Mouse (Mus musculus) left cerebral cortex, adult 8-10 months (tissue): Measurements from ENCODE around the gene Nat9. TPM values are rescaled to one million over a fixed set of nuclear protein-coding genes. Genes with fewer than 3 reads are reported as not detected.

ENCODE experiments used
- DNase-seq, 2 experiments: peaks; one replicate each; pipeline ENCODE4 v3.0.0; 2022; ENCODE audit warnings: low spot score in 2 of 2
- total RNA-seq, 4 experiments: library from RNA; stranded (reverse); gene quantifications; 2 replicates each; pipeline ENCODE4 v1.2.4; 2022

Nat9 gene
- total RNA-seq, 4 experiments from 2014 or later: 27.0 to 33.4 (median 29.6) TPM

DNA sequence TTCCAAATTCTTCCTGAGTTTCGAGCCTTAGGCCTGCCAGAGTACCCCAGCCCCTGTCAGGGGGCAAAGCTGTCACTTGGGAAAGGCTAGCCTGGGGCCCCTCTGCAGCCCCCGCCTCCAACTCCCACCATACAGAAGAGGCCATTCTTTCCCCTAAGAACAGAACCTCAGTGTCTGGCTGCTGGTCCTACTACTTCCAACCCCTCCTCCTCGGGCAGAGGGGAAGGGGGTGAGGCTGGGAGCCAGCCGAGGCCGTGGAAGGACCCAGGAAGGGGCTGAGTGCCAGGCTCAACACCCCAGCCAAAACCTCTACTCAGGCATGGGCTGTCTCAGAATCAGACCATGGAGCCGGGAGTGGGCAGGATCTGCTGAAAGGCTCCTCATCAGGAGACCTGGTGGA lies 8.5 kb downstream of the Nat9 start:
- DNase-seq: peak in 1 of 2 experiments; percentile 46

DNA sequence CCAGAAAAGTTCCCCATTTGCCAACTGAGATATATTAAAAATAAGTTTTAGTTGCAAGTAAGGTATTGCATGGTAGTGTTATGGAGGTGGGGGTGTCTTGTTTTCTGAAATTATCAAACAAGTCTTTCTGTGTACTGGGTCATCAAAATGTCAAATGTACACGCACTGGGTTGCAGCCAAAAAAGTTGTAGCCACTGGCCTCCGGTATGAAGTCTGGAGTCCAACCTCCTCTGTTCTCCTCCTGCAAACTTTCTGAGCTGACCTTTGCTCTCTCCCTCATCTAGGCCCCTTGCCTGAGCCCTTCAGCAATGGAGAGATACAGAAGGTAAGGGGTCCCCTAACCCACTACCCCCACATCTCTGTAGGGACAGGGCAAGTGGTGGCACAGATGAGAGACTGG lies 8.9 kb downstream of the Nat9 start:
- no peak for DNase-seq

DNA sequence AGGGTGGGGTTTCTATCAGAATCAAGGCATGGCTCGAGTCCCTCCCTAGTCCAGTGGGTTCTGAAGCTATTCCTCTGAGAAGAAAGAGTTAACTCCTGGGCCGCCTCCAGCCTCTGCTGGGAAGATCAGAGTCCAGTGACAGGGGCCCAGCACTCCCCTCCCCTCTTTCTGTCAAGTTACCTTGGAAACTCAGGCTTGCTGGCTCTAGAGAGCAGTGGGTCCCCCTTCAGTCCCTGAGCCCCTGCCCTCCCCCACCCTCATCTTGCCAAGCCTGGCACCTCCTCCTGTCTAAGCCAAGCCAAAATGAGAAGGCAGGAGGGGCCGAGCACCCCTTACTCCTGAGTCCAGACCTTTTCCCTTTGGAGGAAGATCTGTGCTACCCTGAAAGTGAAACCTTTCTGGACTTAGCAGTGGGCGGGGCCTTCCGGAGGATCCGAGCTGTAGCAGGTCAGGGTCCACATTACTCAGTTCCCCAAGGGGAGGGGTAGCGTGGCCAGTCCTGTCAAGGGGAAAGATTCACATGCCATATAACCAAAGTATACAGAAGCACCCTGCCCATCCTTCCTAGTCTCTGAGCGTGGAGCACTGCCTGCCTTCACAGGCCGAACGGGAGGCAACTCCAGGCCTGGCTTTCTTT lies 10.0 kb downstream of the Nat9 start:
- DNase-seq: no peak

DNA sequence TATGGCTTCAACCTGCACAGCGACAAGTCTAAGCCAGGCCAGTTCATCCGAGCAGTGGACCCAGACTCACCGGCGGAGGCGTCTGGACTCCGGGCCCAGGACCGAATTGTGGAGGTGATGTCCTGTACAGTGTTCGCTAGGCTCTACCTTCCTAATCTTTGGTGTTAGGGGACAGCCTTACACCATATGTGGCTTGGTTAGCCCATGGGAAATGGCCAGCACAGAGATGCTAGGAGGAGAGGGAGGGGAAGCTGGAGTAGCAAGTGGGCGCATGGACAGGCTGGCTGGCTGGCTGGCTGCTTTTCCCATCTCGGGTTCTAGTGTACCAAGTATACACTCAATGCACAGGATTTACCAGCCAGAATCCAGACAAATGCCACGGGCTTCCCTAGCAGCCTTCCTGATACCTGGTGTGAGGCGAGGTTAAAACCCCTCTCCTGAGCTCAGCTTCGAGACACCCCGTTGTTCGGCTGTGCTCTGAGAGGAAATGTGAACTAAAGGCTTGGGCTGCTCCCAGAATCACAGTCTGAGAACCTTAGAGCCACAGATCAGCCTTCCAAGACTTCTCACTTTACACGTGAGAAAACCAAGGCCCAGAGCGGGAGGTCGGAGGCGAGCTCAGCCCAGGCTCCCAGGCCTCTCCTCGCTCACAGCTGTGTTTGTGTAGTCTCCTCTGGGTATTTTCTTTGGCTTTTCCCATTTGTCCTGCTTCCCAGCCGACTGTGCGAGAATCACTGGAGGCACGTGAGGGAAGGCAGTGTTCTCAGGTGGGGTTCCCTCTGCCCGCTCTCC lies 11.1 kb downstream of the Nat9 start:
- no peak for DNase-seq

DNA sequence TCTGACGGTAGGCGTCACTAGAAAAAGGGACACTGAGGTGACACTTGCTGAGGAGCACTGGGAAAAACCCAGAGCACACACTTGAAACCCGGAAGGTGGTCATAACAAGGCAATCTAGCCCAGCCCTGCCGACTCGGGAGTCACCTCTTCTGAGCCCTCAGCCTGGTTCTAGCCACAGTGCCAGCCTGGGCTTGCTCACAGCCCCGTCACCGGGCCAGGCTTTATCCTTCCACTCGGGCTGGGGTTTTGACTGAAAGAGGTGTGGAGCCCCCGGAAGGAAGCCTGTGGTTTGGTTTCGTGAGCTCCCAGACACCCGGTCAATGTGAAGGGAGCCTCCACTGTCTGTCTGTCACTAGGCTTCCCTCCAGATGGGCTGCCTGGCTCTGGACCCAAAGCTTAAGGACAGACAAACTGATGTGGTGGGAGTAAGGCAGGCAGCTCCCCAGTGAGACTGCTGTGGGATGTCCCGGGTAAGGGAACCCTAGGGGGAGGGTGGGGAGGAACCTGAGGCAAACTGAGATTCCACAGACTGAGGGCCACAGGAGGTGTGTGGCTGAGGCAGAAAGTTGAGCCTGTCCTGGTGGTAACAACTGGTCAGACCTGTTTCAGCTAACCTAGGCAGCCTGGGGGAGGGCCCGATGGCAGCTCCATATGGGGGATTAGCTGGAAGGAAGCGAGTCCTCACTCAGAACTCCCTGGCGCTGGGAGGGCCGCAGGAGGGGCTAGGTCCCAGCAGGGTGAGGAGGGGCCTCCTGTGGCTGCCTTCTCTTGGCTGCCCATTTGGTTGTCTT lies 13.9 kb downstream of the Nat9 start:
- no peak for DNase-seq

DNA sequence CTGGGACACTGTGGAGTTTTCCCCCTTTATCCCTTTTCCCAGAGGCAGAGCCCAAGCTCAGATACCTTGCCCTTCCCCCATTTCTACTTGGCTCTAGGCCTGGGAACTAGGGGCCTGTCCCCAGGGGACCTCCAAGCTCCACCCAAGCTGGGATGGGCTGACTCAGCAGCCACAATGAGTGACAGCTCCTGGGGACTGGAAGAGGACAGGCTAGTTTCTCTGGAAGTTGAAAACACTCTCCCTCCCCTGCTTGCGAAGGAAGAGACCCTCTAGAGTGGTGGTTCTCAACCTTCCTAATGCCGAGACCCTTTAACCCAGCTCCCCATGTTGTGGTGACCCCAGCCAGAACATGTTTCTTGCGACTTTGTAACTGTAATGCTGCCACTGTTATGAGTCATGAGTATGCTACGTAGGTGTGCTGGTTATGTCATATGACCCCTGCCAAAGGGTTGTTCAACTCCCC lies 14.8 kb downstream of the Nat9 start:
- DNase-seq: no peak

DNA sequence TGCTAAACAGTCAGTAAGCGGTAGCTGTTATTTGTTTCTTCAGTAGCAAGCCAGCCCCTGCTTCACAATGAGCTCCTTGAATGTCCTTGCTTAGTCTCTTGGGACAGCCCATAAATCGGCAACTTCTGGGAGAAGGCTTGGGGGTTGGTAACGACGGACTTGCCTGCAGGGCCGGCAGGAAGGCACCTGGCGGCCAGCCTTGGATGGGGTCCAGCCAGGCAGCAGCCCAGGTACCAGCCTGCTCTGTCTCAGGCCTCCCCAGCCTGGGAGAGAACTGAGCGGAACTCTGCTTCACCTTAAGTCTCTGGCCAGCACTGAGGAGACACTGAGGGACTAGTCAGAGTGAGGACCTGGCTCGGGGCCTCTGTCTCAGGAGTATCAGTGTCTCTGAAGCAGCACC lies 16.5 kb downstream of the Nat9 start:
- no peak for DNase-seq

DNA sequence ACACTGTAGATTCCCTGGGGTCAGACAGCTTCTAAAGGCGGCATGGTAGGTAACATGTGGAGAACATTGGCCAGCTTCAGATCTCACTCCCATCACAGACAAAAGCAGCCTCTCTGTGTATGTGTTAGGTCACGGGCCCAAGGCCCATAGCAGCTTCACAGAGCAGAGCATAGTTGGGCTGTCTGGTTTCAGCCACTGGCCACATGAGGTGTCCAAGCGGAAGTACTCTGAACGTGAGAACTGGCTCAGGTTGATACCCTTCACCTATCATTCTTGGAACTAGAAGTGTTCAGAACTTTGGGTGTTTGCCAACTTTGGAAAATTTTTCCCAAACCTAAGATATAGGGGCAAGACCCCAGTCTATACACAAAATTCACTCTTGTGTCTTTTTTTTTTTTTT lies 18.2 kb downstream of the Nat9 start:
- no peak for DNase-seq

DNA sequence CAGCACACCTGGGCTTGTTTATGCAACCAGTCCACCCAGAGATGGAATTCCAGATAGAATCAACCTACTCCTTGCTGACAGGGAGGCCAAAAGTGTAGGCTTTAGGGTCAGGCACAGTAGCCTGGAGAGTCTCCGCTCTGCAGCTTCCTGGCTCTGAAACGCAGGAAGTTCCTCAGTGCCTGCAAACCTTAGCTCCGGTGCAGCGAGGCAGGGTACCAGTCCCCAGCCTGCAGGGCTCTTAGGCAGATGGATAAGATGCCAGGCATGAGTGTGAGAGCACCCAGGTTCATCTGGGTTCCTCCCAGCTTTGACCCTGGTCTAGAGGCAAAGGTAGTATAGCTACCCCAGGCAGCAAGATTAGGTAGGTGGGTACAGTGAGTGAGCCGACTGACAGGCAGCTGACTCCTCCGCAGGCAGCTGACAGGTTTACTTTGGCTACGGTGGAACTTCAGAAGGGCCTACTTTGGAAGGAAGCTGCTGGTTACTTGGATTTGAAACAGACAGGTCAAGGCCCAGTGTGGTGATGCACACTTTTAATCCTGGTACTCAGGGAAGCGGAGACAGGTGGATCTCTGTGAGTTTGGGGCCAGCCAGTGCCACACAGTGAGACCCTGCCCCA lies 19.9 kb downstream of the Nat9 start:
- no peak for DNase-seq

DNA sequence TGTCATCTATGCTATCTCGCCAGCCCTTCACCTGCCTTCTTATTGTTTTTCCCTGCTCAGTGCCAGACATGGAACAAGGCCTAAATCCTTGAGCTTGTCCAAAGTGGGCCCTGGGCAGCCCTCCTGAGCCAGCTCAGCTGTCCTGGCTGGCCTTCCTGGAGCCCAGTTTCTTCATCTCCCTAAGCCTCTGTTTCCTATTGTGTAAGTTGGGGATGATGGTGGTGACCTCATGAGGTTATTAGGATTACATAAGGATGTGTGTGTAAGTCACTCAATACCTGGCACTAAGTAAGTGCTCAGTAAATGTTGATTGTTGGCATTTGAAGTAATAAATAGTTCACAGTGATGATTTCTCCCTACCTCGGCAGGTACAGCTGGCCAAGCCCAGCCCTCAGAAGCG lies 20.9 kb downstream of the Nat9 start:
- no peak for DNase-seq

DNA sequence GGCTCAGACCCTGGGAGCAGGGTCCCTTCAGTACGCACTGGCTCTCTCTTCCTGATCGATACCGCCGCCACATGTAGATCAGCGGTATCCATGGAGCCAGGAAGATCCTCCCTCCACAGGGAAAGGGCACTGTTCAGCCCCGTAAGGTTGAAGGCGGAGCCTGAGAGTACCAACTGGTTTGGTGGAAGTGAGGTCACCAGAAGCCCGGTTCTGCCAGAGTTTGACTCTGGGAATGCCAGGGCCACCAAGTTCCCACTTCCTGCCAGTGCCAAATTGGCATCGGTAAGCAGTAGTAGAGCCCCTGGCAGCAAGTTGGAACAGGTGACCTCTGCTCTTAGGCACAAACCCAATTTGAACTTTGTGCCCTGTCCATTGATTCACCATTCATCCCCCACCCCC lies 22.7 kb downstream of the Nat9 start:
- no peak for DNase-seq

DNA sequence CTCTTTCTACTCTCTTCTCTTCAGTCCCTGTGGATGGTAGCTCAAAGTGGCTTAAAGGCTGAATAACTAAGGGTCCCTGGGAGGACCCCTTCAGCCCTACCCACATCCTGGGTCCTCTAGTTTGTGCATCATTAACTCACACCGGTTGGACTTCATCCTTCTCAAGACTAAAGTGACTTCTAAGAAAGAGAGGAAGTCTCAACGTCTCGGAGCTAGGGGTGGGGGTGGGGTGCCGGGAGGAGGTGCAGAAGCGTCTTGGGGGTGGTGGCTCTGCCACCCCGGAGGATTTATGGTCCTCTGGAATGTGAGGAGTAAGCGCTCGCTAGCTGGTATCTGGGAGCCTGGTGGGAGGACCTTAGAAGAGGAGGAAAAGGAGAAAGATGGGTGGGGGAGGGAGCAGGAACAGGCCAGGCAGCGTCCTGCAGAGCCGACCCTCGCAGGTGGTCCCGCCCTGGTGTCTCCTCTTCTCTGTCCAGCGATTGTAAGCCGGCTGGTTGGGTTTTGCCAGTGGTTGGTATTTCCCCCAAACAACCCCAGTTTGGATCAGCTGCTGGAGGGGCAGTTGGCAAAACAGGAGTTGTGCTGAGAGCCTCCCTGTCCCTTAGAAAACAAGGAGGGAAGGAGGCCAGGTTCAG lies 23.2 kb downstream of the Nat9 start:
- DNase-seq: no peak

DNA sequence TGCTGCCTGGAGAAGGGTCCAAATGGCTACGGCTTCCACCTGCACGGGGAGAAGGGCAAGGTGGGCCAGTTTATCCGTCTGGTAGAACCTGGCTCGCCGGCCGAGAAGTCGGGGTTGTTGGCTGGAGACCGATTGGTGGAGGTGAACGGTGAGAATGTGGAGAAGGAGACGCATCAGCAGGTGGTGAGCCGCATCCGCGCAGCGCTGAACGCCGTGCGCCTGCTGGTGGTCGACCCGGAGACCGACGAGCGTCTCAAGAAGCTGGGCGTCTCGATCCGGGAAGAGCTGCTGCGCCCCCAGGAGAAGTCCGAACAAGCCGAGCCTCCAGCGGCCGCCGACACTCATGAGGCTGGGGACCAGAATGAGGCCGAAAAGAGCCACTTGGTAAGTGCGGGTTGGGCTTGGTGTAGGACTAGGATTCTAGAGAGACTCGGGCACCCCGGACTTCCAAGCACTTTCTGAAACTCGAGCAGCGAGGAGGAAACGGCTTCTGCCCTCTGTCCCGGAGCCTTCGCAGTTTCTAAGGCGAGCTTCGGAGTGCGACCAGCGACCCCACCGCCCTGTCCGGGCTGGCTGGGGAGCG lies 24.0 kb downstream of the Nat9 start:
- no peak for DNase-seq

DNA sequence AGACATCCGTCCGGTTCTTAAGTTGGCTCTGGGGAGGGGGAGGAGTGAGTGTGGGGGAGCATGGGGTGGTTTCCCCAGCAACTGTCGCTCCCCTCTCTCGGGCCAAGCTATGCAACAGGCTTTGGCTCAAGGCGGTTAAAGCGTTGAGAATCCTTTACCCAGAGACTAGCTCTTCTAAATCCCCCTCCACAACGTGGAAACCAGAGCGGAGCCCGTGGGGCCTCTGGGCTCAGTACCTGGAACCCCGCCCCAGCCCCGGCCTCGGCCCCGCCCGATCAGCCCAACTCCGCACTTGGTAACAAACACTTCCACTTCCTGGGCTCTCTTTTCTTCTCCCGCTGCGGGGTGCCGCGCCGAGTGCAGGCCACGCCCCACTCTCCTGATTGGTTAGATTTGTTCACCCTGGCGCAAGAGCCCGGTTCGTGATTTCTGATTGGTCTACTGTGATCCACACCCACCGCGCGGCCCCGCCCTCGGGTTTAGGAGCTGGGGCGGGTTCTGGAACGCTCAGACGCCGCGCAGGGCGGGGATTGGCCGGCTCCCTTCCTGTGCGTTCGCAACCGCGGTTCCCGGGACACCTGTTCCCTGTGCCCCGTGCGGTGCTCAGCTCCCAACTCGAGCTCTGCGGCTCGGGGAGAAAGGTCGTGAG lies 24.7 kb downstream of the Nat9 start, which contains the start of gene Slc9a3r1:
Gene Slc9a3r1, plus strand, starts transcription at position 510 of the 649 bp plus-strand sequence.
- DNase-seq: peak; percentile 84 to 88

DNA sequence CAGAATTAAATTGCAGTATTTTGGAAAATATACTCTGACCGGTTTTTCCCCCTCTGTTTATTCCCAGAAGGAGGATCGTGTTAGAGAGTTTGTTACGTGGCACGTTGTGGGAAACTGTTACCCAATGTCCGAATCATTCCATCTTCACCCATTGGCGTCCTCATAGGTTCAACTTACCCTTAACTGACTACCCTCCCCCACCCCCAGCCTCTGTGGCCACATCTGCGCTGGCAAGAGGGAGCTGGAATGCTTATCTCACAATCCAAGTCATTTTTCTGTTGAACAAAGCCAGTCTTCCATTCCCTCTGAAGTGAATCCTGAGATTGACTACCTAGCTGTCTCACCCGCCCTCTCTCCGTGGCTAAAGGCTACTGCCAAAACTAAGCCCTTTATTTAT lies 25.5 kb downstream of the Nat9 start:
- no peak for DNase-seq

DNA sequence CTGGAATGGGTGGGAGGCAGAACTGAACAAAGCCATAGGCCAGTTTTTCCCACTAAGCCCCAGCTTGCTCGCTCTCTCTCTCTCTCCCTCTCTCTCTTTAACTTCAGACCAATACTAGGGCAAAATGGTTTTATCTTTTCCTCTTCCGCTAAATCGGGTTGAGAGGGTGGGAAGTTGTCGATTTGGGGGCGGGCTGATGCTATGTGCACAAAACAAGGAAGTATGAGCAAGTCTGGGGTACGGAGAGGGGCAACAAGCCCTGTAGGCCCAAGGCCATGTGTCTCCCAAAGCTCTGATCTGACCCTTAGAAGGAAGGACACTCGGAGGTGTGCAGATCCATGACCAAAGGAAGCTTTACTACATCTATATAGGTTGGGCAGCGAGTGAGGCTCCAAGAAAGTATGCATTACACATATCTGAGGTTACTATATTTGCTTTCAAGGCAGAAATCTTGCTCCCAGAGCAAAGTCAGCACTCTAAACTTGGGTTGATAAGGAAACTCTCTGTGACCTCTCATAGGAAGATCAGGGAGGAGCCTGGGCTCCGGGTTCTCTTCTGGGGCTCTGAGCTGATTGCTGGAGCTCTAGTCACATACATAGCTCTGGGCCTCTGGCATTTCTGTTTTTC lies 26.0 kb downstream of the Nat9 start:
- no peak for DNase-seq

DNA sequence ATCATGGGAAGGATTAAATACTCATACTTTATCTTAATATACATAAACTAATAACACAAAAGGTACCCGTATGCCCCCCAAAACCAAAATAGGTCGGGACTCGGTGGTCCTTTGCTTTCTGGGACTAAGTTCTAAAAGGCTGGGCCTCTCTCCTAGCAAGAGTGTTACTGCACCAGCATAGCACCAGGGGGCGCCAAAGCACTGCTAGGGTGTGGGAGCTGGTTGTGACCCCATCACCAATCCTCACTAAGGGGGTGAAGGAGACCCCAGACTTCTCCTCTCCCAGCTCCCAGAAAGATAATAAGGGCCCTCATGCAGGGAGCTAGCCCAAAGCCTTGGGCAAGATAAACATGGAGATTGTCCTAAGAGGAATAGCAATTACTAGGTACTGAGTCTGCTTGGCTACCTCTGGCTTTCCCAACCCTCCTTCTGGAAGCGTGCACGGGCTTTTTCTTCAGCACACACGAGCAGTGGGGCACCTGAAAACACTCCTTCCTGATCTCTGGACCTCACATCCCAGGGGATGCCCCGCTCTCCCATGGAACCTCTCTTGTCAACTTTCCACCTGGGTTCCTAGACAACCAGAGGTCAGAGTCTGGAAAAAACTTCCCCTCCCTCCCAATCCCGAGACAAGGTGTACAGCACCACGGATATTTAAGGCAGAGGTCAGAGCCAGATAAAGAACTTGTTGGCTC lies 26.6 kb downstream of the Nat9 start:
- no peak for DNase-seq

DNA sequence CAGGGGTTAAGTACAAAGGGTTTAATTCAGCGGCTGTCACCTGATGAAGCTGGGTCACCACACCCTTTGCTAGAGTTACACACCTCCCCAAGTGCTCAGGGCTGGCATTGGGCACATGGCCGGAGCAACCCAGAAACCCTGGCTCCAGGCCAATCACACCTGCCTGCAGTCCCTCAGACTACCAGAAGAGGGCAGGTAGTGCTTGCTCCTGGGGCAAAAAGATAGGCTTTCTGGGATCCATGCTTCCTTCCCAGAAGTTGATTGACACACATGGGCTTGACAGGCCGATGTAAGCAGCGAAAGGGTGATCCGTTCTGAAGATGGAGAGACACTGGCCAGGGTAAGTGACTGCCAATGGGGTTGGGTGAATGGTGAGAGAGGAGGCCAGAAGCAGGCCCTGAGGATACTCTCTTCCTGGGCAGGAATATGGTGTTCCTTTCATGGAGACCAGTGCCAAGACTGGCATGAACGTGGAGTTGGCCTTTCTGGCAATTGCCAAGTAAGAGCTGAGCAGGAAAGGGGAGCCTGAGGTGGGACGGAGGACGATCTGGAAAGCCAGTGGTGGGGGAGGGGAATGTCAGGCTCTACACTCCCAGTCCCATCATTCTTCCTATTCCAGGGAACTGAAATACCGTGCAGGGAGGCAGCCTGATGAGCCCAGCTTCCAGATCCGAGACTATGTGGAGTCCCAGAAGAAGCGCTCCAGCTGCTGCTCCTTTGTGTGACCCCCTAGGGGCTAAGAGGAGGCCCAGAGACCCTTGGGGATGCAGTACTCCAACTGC lies 27.5 kb downstream of the Nat9 start:
- peak in 1 of 2 experiments; percentile 61 for DNase-seq
